Mouse (Mus musculus) liver, adult 2 months (tissue): ENCODE results near the gene Mettl8.

Source experiments
- CTCF ChIP-seq: fragments of 200-500 bp; IDR thresholded peaks from 2 replicates; pipeline ENCODE4 v1.5.1; 2011; ENCODE audit warnings: low read depth, low read length, control low read depth
- POLR2A ChIP-seq: fragments of 200-500 bp; IDR thresholded peaks from 2 replicates; pipeline ENCODE4 v1.6.1; 2011; ENCODE audit warnings: low read length, control low read depth; ENCODE audit not compliant: insufficient read depth; ENCODE audit errors: extremely low read depth

DNA sequence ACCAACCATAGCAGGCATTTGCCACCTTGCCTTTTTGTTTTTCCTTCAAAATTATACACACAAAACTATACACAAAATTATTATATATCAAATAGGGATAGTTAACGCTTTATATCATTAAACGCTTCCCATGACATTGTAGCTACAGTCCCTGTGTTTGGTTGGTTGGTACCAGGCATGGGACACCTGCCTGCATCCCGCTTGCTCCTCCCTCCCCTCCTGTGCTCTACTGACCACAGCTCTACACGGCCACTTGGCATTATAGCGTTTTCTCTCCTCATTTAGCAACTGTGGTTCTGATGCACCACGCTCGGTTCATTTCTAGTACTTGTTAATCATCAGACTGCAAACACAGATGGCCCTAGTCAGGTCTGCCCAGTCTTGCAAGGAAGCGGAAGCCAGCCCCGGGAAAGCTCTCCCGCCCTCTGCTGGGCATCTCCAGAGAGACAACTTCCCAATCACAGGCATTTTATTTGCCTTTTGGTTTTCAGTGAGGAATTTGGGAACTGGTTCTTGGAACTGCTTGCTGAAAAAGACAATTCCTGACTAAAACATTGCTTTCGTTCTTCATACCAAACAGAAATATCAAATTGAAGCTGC lies 15.8 kb downstream of the Mettl8 start:
- TF ChIP-seq CTCF (peak; percentile 90), POLR2A (no peak)
